Mouse (Mus musculus): ENCODE measurements around the gene Inppl1. TPM values are rescaled to one million over a fixed set of nuclear protein-coding genes. Genes with fewer than 3 reads are reported as not detected.

The Inppl1 gene
- polyA plus RNA-seq (2017; shearing (Covaris generic)) = 5.6 TPM

DNA sequence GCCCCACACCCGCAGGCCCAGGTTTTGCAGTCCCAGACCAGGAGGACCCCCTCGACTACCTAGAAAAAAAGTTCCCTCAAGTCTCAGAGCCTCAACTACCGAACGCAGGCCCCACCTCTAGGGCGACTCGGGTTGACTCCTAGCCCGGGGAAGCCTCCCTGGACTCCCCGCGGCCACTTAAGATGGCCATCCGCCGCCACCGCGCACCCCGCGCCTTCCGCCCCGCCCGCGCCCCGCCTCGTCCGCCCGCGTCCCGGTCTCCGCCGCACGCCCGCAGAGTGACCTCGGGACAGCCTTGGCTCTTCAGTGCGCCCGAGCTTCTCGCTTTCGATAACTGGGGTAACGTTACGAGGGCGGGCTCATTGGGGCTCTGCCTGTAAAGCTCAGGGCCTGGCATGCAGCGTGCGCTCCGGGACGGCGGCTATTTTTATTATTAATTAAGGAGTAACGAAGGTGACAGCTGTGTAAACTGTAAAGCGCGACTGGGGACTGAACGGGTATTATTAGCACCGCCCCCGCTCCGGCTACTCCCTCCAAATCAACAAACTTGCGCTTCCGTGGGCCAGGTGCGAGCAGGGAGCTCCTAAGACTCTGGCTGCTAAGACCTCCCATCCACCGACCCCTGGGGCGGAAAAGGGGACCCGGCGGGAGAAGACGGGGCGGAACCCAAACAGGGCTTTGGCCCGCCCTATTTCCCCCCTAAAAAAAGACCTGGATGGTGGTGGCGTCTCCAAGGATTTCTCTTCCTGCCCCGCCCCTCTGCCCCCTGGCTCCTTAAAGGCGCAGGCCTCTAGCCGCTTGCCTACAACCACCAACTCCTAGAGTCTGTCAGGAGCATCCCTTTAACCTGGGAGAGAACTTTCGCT lies at the start of gene Inppl1:
Gene Inppl1, minus strand, starts transcription at position 624 of the 866 bp plus-strand sequence.

DNA sequence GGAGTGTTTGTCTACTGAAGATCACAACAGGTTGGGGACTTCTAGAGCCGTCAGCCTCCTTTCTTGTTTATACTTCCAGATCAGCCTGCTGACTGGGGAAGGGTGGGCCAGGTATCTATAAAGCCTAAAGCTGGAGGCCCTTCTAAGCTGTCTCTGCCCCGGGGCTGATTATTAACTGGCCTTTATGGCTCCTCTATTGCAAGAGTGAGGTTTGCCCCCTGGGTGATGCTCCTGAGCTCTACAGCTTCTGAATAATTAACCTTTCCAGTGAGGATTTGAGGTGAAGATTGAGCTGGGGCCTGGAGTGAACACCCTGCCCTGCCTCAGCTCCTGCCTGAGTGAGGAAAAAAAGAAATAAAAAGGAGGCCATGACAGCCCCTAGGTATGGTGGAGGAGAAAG lies 32.6 kb upstream of the Inppl1 start, which contains the start of gene Folr1:
Gene Folr1, minus strand, starts transcription at position 160 of the 400 bp plus-strand sequence.

DNA sequence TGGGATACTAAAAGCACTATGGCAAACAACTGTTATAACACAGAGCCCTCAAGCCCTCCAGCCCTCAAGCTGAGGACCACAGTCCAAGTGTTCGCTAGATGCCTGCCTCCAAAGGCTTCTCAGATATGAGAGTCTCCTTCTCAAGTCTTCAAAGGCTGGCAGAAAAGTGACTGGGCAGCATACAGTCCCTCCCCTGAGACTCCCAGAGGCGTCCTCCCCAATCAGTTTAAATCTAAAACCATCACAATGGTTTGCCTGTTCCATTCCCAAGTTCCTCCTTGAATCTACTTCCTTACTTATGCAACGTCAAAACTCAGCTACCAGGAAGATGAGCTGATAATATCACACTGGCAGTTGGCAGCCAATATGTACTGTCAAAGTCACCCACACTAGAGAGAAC lies 25.4 kb upstream of the Inppl1 start, which contains the start of gene Anapc15:
Gene Anapc15, plus strand, starts transcription at position 301 of the 400 bp plus-strand sequence.

DNA sequence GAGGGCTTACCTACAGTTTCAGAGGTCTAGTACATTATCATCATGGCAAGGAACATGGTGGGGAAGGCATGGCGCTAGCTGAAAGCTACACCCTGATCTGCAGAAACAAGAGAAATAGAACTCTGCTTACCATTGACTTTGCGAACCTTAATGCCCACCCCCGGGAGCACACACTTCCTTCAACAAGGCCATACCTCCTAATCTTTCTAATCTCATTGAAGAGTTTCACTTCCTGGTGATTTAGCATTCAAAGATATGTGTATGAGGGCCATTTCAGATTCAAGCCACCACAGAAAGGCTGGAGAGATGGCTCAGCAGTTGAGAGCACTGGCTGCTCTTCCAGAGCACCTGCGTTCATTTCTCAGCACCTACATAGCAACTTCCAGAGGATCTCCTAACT lies 19.1 kb upstream of the Inppl1 start, which contains the start of gene Folr2:
Gene Folr2, minus strand, starts transcription at position 101 of the 400 bp plus-strand sequence.

DNA sequence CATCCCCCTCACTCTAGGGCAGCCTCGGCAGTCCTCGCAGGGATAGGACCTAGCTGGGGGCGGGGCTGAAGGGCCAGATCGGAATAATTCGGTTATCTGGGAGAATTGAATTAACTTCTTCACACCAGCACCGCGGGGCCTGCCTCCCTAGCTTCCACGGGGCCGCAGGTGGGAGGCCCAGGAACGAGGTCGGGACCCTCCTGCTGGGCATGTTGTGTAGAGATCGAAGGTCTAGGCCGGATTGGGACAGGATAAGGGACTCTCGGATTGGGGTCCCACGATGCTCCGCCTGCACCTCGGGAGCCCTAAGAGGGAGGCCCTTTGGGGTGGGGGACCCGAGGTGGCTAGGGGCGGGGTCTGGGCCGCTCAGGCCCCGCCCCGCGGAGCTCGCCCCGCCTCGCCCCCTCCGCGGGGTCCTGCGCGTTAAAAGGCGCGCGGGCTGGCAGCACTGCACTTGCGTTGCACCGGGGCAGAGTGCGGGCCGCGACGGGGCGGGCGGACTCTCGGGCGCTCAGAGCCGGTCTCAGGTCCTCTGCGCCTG lies 20.1 kb downstream of the Inppl1 start, which contains the start of gene Phox2a:
Gene Phox2a, plus strand, starts transcription at position 453 of the 541 bp plus-strand sequence.

Other genes with a start within 250 kb of the Inppl1 start
- 26.2 TPM for gene Clpb, start 174.6 kb downstream of the Inppl1 start, polyA plus RNA-seq (2017; shearing (Covaris generic))
- gene Phox2a, start 19.9 kb downstream of the Inppl1 start, polyA plus RNA-seq (2017; shearing (Covaris generic)) = not detected
- not detected for gene Folr2, start 19.0 kb upstream of the Inppl1 start, polyA plus RNA-seq (2017; shearing (Covaris generic))
- 64.5 TPM for gene Anapc15, start 25.5 kb upstream of the Inppl1 start, polyA plus RNA-seq (2017; shearing (Covaris generic))
- gene Folr1, start 32.6 kb upstream of the Inppl1 start, polyA plus RNA-seq (2017; shearing (Covaris generic)) = not detected
- 172 TPM for gene Lamtor1, start 67.7 kb upstream of the Inppl1 start, polyA plus RNA-seq (2017; shearing (Covaris generic))
- 0.71 TPM for gene Tomt, start 68.1 kb upstream of the Inppl1 start, polyA plus RNA-seq (2017; shearing (Covaris generic))
- gene Lrrc51, start 95.7 kb upstream of the Inppl1 start, polyA plus RNA-seq (2017; shearing (Covaris generic)) = 3.2 TPM
- gene Numa1, start 95.9 kb upstream of the Inppl1 start, polyA plus RNA-seq (2017; shearing (Covaris generic)) = 185 TPM
- 4.6 TPM for gene Il18bp, start 180.5 kb upstream of the Inppl1 start, polyA plus RNA-seq (2017; shearing (Covaris generic))
- gene Rnf121, start 227.2 kb upstream of the Inppl1 start, polyA plus RNA-seq (2017; shearing (Covaris generic)) = 27.3 TPM
- gene Xndc1, start 227.3 kb upstream of the Inppl1 start, polyA plus RNA-seq (2017; shearing (Covaris generic)) = 29.3 TPM
- 1.1 TPM for gene Xntrpc, start 227.5 kb upstream of the Inppl1 start, polyA plus RNA-seq (2017; shearing (Covaris generic))
- not detected for gene Trpc2, start 244.9 kb upstream of the Inppl1 start, polyA plus RNA-seq (2017; shearing (Covaris generic))

Data from CD4-positive, CD25-positive, alpha-beta regulatory T cell, adult 9 weeks (primary cell).